8 mouse cellular contexts compared by ENCODE assay signal in genomic region chr4:141362937-141363548, GRCm38 (mm10). TPM values are rescaled to one million over a fixed set of nuclear protein-coding genes. Genes with fewer than 3 reads are reported as not detected.
A peak's percentile ranks its signal among the peaks of the same experiment; 100 is the strongest.
DNase-seq lines count a peak whose midpoint lies in the region; ATAC-seq and TF ChIP-seq lines count a peak whose summit lies in the region.

No protein-coding gene starts in this region.

- TF ChIP-seq CTCF in liver, postnatal 0 days (IDR thresholded peaks at IDR 0.05; ENCODE audit: low read depth), result peak; percentile 92

- H3K4me2 ChIP-seq in heart, embryonic 13.5 days, result peak overlapping the region; percentile 18; the same call in 1 of the 2 replicates
- no peak overlapping the region for H3K4me2 ChIP-seq in liver, postnatal 0 days (ENCODE audit: low read depth, low read length)
- no peak overlapping the region for H3K4me2 ChIP-seq in neural tube, embryonic 14.5 days (ENCODE audit: low read depth, low read length)

- H3K9me3 ChIP-seq in heart, embryonic 13.5 days, result no peaks in the 10 kb centered on the region
- no peaks in the 10 kb centered on the region for H3K9me3 ChIP-seq in liver, postnatal 0 days (ENCODE audit: low read length)
- no peaks in the 10 kb centered on the region for H3K9me3 ChIP-seq in neural tube, embryonic 14.5 days (ENCODE audit: control insufficient read depth, low read length)

- peaks cover 17% of the 10 kb centered on the region for H3K4me1 ChIP-seq in heart, embryonic 13.5 days
- peaks cover 5% of the 10 kb centered on the region; the same call in 1 of the 2 replicates for H3K4me1 ChIP-seq in liver, postnatal 0 days (ENCODE audit: insufficient read depth)
- H3K4me1 ChIP-seq in neural tube, embryonic 14.5 days (ENCODE audit: control insufficient read depth, insufficient read depth, low read length), result no peaks in the 10 kb centered on the region

- H3K4me3 ChIP-seq in heart, embryonic 13.5 days, result no peak overlapping the region
- H3K4me3 ChIP-seq in liver, postnatal 0 days (ENCODE audit: low read depth, low read length), result no peak overlapping the region
- H3K4me3 ChIP-seq in neural tube, embryonic 14.5 days (ENCODE audit: low read depth, low read length), result no peak overlapping the region

- 28% methylated on average over 11 of the region's 11 CpGs for WGBS in heart, embryonic 13.5 days
- WGBS in liver, postnatal 0 days (ENCODE audit: insufficient replicate concordance), result 24% methylated on average over 11 of the region's 11 CpGs
- WGBS in neural tube, embryonic 14.5 days, result 32% methylated on average over 11 of the region's 11 CpGs

- H3K36me3 ChIP-seq in heart, embryonic 13.5 days, result no peaks in the 10 kb centered on the region
- no peaks in the 10 kb centered on the region for H3K36me3 ChIP-seq in liver, postnatal 0 days (replicated peaks; ENCODE audit: insufficient read depth, low read length)
- no peaks in the 10 kb centered on the region for H3K36me3 ChIP-seq in neural tube, embryonic 14.5 days (ENCODE audit: control insufficient read depth, insufficient read depth, low read length)

- peak; percentile 88 for TF ChIP-seq EP300 in liver, postnatal 0 days (IDR thresholded peaks at IDR 0.05; ENCODE audit: low read depth)

- peak; percentile 80 for DNase-seq in adrenal gland, postnatal 25 days
- DNase-seq in embryo, embryonic 9.5 days (ENCODE audit: extremely low spot score), result peak; percentile 86
- DNase-seq in kidney, postnatal 36 days, result peak; percentile 85 to 93
- peak; percentile 90 for DNase-seq in liver, postnatal 0 days
- peak; percentile 14 to 73 for DNase-seq in thymus, postnatal 10 days (ENCODE audit: low spot score in 2 of 2)

- peaks cover 54% of the 10 kb centered on the region for H3K27me3 ChIP-seq in heart, embryonic 13.5 days (replicated peaks)
- H3K27me3 ChIP-seq in liver, postnatal 0 days (ENCODE audit: insufficient read depth, low read length), result peaks cover 12% of the 10 kb centered on the region
- H3K27me3 ChIP-seq in neural tube, embryonic 14.5 days (ENCODE audit: control insufficient read depth, insufficient read depth, low read length), result peaks cover 2% of the 10 kb centered on the region; the same call in 1 of the 2 replicates

- H3K9ac ChIP-seq in heart, embryonic 13.5 days, result no peak overlapping the region
- H3K9ac ChIP-seq in liver, postnatal 0 days (replicated peaks), result no peak overlapping the region
- H3K9ac ChIP-seq in neural tube, embryonic 14.5 days (replicated peaks; ENCODE audit: low read depth, low read length), result 0 out of 2 replicates have a peak overlapping the region, but pooled peaks have one; percentile 16

- peak; percentile 39 for ATAC-seq in CD4-positive, CD25-positive, alpha-beta regulatory T cell, adult 4 months
- no peak for ATAC-seq in heart, embryonic 13.5 days (ENCODE audit: extremely low read depth, insufficient number of reproducible peaks, low FRiP score, low TSS enrichment)
- ATAC-seq in liver, postnatal 0 days, result peak; percentile 89
- ATAC-seq in neural tube, embryonic 14.5 days (ENCODE audit: low read depth), result peak; percentile 23; the same call in 1 of the 2 replicates

- no peak overlapping the region for H3K27ac ChIP-seq in heart, embryonic 13.5 days (replicated peaks)
- peak overlapping the region; percentile 44; the same call in 1 of the 2 replicates for H3K27ac ChIP-seq in liver, postnatal 0 days (ENCODE audit: low read depth)
- H3K27ac ChIP-seq in neural tube, embryonic 14.5 days (ENCODE audit: low read depth, low read length), result no peak overlapping the region

RNA-seq across cellular contexts. Expression of gene Fam131c, which starts 5.0 kb away (rescaled TPM):
- polyA plus RNA-seq in CD4-positive, CD25-positive, alpha-beta regulatory T cell, adult 4 months (2017; shearing (Covaris generic)), result not detected
- total RNA-seq in adrenal gland, postnatal 25 days (2021), result 1.8 and 2.1 TPM in 2 replicates
- polyA plus RNA-seq in heart, embryonic 13.5 days (2015; fragmentation: Nextera tagmentation; extraction: Ambion mirVana), result 1.2 TPM in 2 replicates
- polyA plus RNA-seq in liver, postnatal 0 days (2015; fragmentation: Nextera tagmentation; extraction: Ambion mirVana), result 0.53 and 0.96 TPM in 2 replicates
- polyA plus RNA-seq in neural tube, embryonic 14.5 days (2014; fragmentation: Nextera tagmentation; extraction: Ambion mirVana), result 28.8 and 47.7 TPM in 2 replicates

RNA-seq across cellular contexts. Expression of gene Clcnka, which starts 35.5 kb away (rescaled TPM):
- polyA plus RNA-seq in CD4-positive, CD25-positive, alpha-beta regulatory T cell, adult 4 months (2017; shearing (Covaris generic)), result not detected
- total RNA-seq in adrenal gland, postnatal 25 days (2021), result not detected in 2 replicates
- 0.10 TPM in 1 of 2 replicates, not detected in the other for polyA plus RNA-seq in heart, embryonic 13.5 days (2015; fragmentation: Nextera tagmentation; extraction: Ambion mirVana)
- polyA plus RNA-seq in liver, postnatal 0 days (2015; fragmentation: Nextera tagmentation; extraction: Ambion mirVana), result not detected in 2 replicates
- polyA plus RNA-seq in neural tube, embryonic 14.5 days (2014; fragmentation: Nextera tagmentation; extraction: Ambion mirVana), result 0.33 TPM in 1 of 2 replicates, not detected in the other

RNA-seq across cellular contexts. Expression of gene Clcnkb, which starts 52.8 kb away (rescaled TPM):
- not detected for polyA plus RNA-seq in CD4-positive, CD25-positive, alpha-beta regulatory T cell, adult 4 months (2017; shearing (Covaris generic))
- not detected in 2 replicates for total RNA-seq in adrenal gland, postnatal 25 days (2021)
- polyA plus RNA-seq in heart, embryonic 13.5 days (2015; fragmentation: Nextera tagmentation; extraction: Ambion mirVana), result 0.79 and 0.99 TPM in 2 replicates
- not detected in 2 replicates for polyA plus RNA-seq in liver, postnatal 0 days (2015; fragmentation: Nextera tagmentation; extraction: Ambion mirVana)
- polyA plus RNA-seq in neural tube, embryonic 14.5 days (2014; fragmentation: Nextera tagmentation; extraction: Ambion mirVana), result not detected in 2 replicates

RNA-seq across cellular contexts. Expression of gene Hspb7, which starts 57.5 kb away (rescaled TPM):
- not detected for polyA plus RNA-seq in CD4-positive, CD25-positive, alpha-beta regulatory T cell, adult 4 months (2017; shearing (Covaris generic))
- total RNA-seq in adrenal gland, postnatal 25 days (2021), result 0.33 TPM in 1 of 2 replicates, not detected in the other
- 183 and 184 TPM in 2 replicates for polyA plus RNA-seq in heart, embryonic 13.5 days (2015; fragmentation: Nextera tagmentation; extraction: Ambion mirVana)
- 0.04 and 0.49 TPM in 2 replicates for polyA plus RNA-seq in liver, postnatal 0 days (2015; fragmentation: Nextera tagmentation; extraction: Ambion mirVana)
- polyA plus RNA-seq in neural tube, embryonic 14.5 days (2014; fragmentation: Nextera tagmentation; extraction: Ambion mirVana), result 0.12 TPM in 1 of 2 replicates, not detected in the other

Comparison
In these comparisons a context has a peak if more than half of its experiments do, and no peak if none do; other contexts are left out.
1. RNA of gene Fam131c, which starts 5.0 kb away (polyA plus RNA-seq): 28.8 to 47.7 TPM in neural tube, embryonic 14.5 days; 1.2 TPM in heart, embryonic 13.5 days, 0.53 to 0.96 TPM in liver, postnatal 0 days and not detected in CD4-positive, CD25-positive, alpha-beta regulatory T cell, adult 4 months; every median in the first group is over 10 times any median in the second.
2. Peak in every context shown above with its lines, with median percentiles within 50 percentile points of each other: DNase-seq.